Mouse (Mus musculus): Measurements from ENCODE around the gene Olfml3.

GRCm38 (mm10) chr3:103759261-103759970 is 21.6 kb upstream of the Olfml3 start:
- TF ChIP-seq CTCF (IDR thresholded peaks at IDR 0.05; ENCODE audit: low read depth, low read length) (no peak), POLR2A (IDR thresholded peaks at IDR 0.05; ENCODE audit: extremely low read depth, insufficient read depth, low read length) (no peak)

Data from liver, adult 2 months (tissue).